Mouse (Mus musculus) cerebellum, adult 2 months (tissue): ENCODE measurements around the gene Slc16a8.
A peak's percentile ranks its signal among the peaks of the same experiment; 100 is the strongest.

Source experiments
- CTCF ChIP-seq: fragments of 200-500 bp; IDR thresholded peaks from 2 replicates; pipeline ENCODE4 v1.5.1; 2011; ENCODE audit warnings: low read depth, mild to moderate bottlenecking, control low read depth, low read length, moderate library complexity, borderline replicate concordance; ENCODE audit not compliant: insufficient read depth
- POLR2A ChIP-seq: fragments of 200-500 bp; IDR thresholded peaks from 2 replicates; pipeline ENCODE4 v1.6.1; 2011; ENCODE audit warnings: low read length, control low read depth, borderline replicate concordance; ENCODE audit not compliant: insufficient read depth

GRCm38 (mm10) chr15:79243234-79244042, 11.1 kb downstream of the Slc16a8 start:
- peak; percentile 100 for TF ChIP-seq CTCF
- no peak for TF ChIP-seq POLR2A
